Mouse (Mus musculus): Measurements from ENCODE around the gene Ece1.

Gene Ece1

DNA sequence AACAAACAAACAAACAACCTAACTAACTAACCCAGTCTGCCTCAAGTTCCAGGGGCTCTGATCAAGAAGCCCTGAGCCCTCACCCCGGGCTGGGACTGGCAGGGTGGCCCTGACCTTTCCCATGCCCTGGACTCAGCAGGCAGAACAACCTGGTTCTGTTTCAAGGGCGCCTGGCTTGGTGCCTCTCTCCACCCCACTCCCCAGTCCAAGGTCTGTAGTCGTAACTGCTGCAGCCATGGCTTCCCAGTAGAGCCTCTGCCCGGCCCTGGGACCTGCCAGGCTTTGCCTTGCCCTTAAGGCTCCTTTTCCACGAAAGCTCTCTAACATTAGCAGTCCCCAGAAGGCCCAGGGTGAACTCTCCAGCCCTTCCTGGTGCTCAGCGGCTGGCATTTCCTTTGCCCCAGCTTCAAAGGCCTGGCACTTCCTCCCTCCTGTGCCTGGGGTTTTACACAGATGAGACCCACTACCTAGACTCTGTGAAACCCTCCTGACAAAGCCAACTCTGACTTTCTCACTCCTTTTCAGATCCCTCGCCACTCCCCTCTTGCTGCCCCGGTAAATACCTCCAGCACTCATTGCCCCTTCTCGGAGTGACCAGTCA is 6.2 kb upstream of the Ece1 start:
- in situ Hi-C loops (cut with MseI, MboI) = loop anchor here (5.0 kb wide), 1 partner anchor 91 kb away; no protein-coding TSS in a partner anchor

GRCm38 (mm10) chr4:137857116-137857515 is 4.9 kb upstream of the Ece1 start:
- in situ Hi-C loops (cut with MseI, MboI) = loop anchor here (5.0 kb wide), 1 partner anchor 90 kb away; no protein-coding TSS in a partner anchor

- in situ Hi-C loops (cut with MseI, MboI) = loop anchor here (5.0 kb wide), 1 partner anchor 89 kb away; no protein-coding TSS in a partner anchor
Observed at GRCm38 (mm10) chr4:137858371-137858770, 3.7 kb upstream of the Ece1 start.

DNA sequence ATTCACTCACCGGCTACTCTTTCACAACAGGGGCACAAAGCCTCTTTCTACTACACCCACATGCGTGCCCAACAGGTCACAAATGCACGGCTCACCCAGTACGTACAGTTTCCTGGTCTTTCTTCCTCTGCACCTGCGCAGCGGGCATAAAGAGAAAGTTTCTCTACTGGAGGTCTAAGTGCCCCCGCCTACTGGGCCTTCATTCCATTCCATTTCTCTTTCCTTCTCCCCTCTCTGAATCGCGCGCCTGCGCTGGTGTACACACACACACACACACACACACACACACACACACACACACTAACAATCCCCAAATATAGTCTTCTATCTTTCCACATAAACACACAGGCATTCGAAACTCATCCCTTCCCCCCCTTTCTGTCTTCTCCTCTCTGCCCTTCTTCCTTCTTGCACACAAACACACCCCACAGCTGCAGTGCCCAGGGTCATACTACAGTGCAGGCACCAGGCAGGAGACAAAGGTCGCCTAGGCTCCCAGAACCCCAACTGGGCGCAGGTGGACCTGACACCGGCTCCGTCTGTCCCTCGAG is 501 bp upstream of the Ece1 start:
- in situ Hi-C loops (cut with MseI, MboI) = no loop called here

DNA sequence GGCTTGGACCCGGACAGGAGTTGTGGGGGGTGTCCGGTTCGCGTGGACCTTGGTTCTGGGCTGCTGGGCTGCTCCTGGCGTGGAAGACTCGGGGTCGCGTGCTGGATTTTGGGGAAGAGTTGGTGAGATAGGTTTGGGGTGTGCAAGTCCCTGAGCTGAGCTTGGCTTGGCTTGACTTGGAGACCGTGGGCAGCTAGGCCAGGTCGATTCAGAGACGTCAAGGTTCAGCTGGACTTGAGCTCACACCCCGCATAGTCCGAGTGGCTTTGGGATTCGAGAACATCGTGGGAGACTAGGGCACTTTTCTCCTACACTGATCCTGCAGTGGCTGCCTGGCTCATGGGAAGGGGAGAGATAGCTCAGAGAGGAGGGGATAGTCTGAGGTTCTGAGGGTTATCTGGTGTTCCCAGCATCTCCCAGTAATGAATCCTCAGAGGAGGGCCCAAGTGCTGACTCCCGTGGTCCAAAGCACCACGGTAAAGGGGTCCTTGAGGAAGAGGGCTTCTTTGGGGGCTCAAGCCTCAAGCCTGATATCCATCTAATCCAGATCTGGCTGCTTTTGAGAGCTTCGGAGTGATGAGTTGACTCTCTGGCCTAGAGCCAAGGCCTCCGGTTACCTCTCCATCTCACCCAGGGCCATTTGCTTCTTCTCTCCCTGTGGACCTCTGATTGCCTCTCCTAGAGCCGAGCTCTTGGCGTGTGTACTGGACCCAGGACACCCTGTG is 641 bp downstream of the Ece1 start:
- in situ Hi-C loops (cut with MseI, MboI) = no loop called here

DNA sequence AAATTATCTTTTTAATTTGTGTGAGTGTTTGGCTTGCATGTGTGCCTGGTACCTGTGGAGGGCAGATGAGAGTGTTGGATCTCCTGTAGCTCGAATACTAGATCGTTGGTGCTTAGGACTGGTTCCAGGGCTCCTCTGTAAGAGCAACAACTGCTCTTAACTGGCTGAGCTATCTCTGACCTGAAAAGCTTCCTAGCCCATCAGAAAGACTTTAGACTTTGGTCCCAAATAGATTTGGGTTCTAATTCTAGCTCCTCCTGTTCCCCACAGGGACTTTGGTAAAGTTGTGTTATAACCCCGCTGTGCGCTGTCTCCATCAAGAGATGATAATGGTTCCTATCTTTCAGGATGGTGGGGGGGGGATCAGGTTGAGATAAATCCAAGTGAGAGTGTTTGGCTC is 2.0 kb downstream of the Ece1 start:
- in situ Hi-C loops (cut with MseI, MboI) = no loop called here

DNA sequence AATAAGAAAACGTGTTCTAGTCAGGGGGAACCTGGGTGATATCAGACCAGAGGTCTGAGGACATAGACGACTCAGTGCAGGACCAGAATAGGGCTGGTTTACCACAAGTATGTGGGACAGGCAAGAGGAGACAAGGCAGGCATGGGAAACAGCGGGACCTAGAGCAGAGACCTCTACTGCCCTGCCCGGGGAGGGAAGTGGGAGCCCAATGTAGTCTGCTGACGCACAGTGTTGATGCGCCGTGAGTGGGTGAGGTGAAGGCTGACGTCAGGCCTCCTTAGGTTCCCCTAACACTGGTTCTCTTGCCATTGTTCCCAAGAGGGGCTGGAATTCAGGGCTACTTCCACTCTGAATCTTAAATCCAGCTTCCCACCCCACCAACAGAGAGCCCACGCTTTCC is 2.7 kb downstream of the Ece1 start:
- in situ Hi-C loops (cut with MseI, MboI) = no loop called here

GRCm38 (mm10) chr4:137865221-137865641 is 3.2 kb downstream of the Ece1 start:
- in situ Hi-C loops (cut with MseI, MboI) = no loop called here

- in situ Hi-C loops (cut with MseI, MboI) = no loop called here
Observed at GRCm38 (mm10) chr4:137866206-137866863, 4.3 kb downstream of the Ece1 start.

DNA sequence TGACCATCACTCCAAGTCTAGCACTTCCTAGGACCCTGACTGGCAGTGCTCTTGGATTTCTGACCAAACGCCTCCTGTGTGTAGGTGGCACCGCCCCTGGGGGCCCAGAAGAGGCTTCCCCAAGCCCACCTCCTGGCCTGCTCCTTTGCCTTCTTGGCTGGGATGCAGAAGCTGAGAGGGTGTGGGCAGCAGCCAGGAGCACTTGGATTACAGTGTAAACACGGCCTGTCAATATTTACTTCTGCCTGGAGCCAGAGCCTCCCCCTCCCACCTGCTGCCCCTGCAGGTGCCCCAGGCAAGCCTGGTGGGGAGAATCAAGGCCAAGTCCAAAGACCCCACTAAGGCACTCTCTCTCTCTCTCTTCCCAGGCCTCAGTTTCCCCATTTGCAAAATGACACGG is 5.2 kb downstream of the Ece1 start:
- in situ Hi-C loops (cut with MseI, MboI) = no loop called here

DNA sequence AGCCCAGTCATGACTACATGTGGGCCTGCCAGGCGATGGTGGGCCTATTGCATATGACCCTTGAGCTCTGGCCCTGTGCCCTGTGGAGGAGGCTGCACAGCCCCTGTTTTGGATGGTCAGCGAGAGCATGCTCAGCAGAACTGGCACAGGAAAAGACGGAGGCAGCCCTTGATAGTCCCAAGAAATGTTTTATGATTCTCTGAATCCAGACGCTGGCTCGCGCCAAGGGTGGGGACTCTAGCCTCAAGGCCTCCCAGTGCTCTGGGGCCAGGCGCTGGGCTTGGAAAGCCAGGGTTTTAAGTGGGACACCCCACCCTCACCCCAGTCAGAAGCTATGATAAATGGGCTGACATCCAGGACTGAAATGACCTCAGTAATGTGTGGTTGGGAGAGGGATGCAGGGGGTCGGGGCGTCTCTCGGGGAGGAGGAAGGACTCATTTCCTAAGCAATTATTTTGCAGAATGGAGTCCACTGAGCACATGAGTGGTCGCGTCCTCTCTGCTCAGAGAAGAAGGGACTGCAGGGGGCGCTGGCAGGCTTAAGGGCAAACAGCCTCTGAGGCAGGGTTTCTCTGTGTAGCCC is 5.7 kb downstream of the Ece1 start:
- in situ Hi-C loops (cut with MseI, MboI) = no loop called here

DNA sequence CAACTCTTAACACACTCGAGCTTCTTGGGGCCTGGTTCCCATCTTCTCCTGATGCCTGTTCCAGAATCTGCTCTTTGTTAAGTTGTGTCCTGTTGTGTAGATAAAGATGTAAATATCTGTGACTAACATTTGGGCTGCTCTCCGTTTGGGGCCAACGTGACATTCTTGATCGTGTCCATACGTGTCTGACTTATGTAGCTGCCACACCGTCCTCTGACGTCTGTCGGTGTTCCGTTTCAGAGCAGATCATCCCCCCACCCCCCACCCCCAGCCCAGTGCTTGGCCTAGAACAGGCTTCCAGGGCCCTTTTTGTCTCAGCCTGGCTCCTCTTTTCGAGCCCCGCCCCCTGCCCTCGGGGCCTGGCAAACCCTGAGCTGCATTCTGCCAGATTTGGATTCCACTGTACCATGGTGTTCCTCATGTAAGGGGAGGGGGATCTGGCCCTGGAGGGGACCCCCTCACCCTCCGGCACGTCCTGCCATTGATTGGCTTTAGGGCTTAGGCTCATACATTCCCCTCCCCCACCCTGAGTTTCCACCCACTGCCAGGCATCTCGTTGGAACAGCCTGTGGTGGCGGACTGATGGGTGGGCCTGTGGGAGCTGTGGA is 7.7 kb downstream of the Ece1 start:
- in situ Hi-C loops (cut with MseI, MboI) = no loop called here

GRCm38 (mm10) chr4:137870979-137871378 is 8.9 kb downstream of the Ece1 start:
- in situ Hi-C loops (cut with MseI, MboI) = no loop called here

- in situ Hi-C loops (cut with MseI, MboI) = no loop called here
Observed at GRCm38 (mm10) chr4:137871431-137871830, 9.4 kb downstream of the Ece1 start.

GRCm38 (mm10) chr4:137874337-137874736 is 12.3 kb downstream of the Ece1 start:
- in situ Hi-C loops (cut with MseI, MboI) = no loop called here

GRCm38 (mm10) chr4:137874826-137875225 is 12.8 kb downstream of the Ece1 start:
- in situ Hi-C loops (cut with MseI, MboI) = no loop called here

DNA sequence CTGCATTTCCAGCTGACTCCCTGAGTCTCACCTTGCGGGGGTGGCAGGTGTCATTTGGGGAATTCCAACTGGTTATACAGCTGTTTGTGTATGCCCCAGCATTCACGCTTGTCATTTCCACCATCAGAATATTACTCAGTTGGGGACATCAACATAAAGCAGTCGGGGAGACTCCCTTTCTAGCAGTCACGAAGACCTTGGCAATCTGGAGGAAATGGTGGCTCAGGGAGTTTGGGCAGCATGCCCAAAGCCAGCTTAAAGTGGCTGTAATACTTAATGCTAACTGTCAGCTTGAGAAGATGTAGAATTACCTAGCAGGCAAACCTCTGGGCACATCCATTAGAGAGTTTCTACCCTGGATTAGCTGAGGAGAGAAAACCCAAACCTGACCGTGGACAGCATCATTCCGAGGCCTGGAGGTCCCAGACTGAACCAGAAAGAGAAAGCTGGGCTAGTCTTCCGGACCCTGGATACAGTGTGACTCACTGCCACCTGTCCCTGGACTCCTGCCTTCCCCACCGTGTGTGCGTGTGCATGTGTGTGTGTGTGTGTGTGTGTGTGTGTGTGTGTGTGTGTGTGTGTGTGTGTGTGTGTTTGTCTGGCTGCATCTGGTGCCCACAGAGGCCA is 13.5 kb downstream of the Ece1 start:
- in situ Hi-C loops (cut with MseI, MboI) = no loop called here

DNA sequence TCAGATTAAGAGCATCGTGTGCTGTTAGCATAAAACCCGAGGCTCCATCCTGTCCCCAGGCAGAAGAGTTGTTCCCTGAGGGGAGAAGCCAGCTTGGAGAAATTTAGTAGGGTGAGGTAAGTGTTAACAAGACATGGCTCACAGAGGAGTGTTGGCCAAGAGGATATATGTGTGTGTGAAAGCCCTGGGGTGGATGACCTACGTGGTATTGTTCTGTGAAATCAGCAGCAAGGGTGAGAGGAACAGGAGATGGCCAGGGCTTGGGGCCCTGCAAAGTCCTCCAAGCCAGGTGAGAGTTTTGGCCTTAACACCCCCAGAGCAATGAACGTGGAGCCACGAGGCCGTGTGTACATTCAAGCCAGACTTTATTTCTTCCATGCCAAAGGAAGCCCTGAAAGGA is 14.8 kb downstream of the Ece1 start:
- in situ Hi-C loops (cut with MseI, MboI) = no loop called here

DNA sequence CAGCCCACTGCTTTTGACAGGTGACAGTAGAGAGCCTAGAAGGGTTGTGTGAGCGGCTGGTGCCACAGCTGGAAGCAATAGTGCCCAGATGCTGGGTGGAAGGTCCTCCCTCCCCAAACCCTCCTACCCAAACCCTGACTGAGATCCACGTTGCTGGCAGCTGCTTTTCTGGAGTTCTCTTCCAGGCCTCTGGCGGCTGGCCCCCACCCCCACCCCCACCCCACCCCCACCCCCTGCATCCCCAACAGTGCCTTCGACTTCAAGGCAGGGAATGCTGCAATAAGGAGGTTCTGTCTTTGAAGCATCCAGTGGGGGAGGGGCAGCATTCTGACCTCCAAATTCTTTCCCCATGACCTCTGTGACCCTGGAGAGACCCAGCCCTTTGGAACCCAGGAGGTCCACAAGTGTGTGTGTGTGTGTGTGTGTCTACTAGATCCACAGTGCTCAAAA is 15.4 kb downstream of the Ece1 start:
- in situ Hi-C loops (cut with MseI, MboI) = no loop called here

- in situ Hi-C loops (cut with MseI, MboI) = no loop called here
Observed at GRCm38 (mm10) chr4:137879383-137880156, 17.5 kb downstream of the Ece1 start.
